10 mouse cellular contexts compared by ENCODE assay signal in the genomic region with DNA sequence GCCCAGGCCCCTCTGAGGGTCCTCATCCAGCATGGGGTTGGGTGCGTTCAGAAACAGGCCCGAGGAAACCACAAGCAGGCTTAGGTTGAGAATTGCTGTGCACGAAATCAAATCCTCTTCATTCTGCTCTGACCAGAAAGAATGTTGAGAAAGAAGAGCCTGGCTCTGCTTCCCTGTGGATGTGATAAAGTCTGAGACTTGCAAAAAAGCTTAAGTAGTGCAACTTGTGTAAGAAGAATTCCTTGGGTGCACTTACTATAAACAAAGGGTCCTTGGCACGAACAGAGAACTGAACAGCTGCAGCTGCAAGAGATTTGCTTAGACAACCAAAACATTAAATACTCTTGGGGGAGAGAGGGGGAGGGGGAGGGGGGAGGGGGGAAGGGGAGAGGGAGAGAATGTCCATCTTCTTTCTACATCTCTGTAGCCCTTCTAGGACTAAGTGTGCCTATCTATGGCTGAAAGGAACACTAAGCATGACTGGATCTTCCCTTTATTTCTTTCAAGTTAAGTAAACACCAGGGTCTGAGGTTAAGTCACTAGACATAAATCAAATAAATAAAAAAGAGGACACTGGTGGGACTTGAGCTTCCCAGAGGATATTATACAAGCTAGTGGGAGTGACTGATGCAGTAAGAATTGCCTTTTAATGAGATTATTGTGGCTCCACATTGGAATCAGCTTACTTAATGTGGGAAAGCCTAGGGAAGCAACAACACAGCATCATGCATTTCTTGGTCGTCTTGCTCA. TPM values are rescaled to one million over a fixed set of nuclear protein-coding genes. Genes with fewer than 3 reads are reported as not detected.
DNase-seq lines count a peak whose midpoint lies in the region; ATAC-seq and TF ChIP-seq lines count a peak whose summit lies in the region.
"Had no signal": no experiment of that assay in that cellular context is flagged by ENCODE, and none has a peak within 500 bp of the region (broad histone marks: within the 10 kb centered on the region; RNA-seq: fewer than 3 reads in every experiment).

No protein-coding gene starts in this region.

- H3K9me3 ChIP-seq in intestine, embryonic 16.5 days (ENCODE audit: control insufficient read depth, low read length) = no peaks in the 10 kb centered on the region
- H3K9me3 ChIP-seq: liver, embryonic 13.5 days had no signal

- H3K27ac ChIP-seq in intestine, embryonic 16.5 days (ENCODE audit: low read length) = peak overlapping the region; percentile 87
- H3K27ac ChIP-seq: liver, embryonic 13.5 days had no signal

- intact Hi-C loops in heart, postnatal 14 days (cut with DNase I) = no loop called here

- 36% methylated on average over 5 of the region's 5 CpGs for WGBS in intestine, embryonic 16.5 days

- no peak overlapping the region for H3K4me2 ChIP-seq in intestine, embryonic 16.5 days (ENCODE audit: low read depth, low read length)
- H3K4me2 ChIP-seq: liver, embryonic 13.5 days had no signal

- peak; percentile 71 for ATAC-seq in intestine, embryonic 16.5 days
- ATAC-seq in cerebellum, adult (ENCODE audit: insufficient number of reproducible peaks, low FRiP score, low TSS enrichment) = no peak

- no peaks in the 10 kb centered on the region for H3K27me3 ChIP-seq in intestine, embryonic 16.5 days (replicated peaks; ENCODE audit: control insufficient read depth, insufficient read depth, low read length)
- H3K27me3 ChIP-seq: liver, embryonic 13.5 days had no signal

- H3K9ac ChIP-seq in intestine, embryonic 16.5 days (ENCODE audit: low read depth, low read length) = no peak overlapping the region
- H3K9ac ChIP-seq: liver, embryonic 13.5 days had no signal

- peaks cover 8% of the 10 kb centered on the region; the same call in 1 of the 2 replicates for H3K4me1 ChIP-seq in intestine, embryonic 16.5 days (ENCODE audit: control insufficient read depth, insufficient read depth, low read length)

- TF ChIP-seq CTCF in brain, embryonic 14.5 days (IDR thresholded peaks at IDR 0.05; ENCODE audit: borderline replicate concordance, extremely low read depth, insufficient read depth, insufficient read length) = no peak

- TF ChIP-seq POLR2A in brain, embryonic 14.5 days (IDR thresholded peaks at IDR 0.05; ENCODE audit: borderline replicate concordance, extremely low read depth, insufficient read depth, insufficient read length, poor library complexity, severe bottlenecking) = no peak

- H3K4me3 ChIP-seq in intestine, embryonic 16.5 days (ENCODE audit: low read length) = no peak overlapping the region
- H3K4me3 ChIP-seq: liver, embryonic 13.5 days had no signal

- DNase-seq in heart, adult 18-20 months = peak; percentile 49 to 64
- no peak for DNase-seq in heart, postnatal 14 days
- DNase-seq in brain, embryonic 14.5 days (ENCODE audit: low read depth) = peak; percentile 65
- peak; percentile 54 for DNase-seq in mesoderm, embryonic 11.5 days (ENCODE audit: low read depth, low spot score)
- DNase-seq in ovary, adult 18-20 months (ENCODE audit: low spot score) = no peak
- DNase-seq in thymus, postnatal 14 days = no peak
- DNase-seq: adrenal gland, postnatal 10 days; liver, embryonic 13.5 days had no signal

- H3K36me3 ChIP-seq in intestine, embryonic 16.5 days (ENCODE audit: control insufficient read depth, insufficient read depth, low read length) = no peaks in the 10 kb centered on the region
- H3K36me3 ChIP-seq: liver, embryonic 13.5 days had no signal

RNA-seq across cellular contexts. Expression of a gene that starts 12.8 kb away (rescaled TPM):
- 10 to 100 TPM; 17.1 to 18.9 TPM for total RNA-seq in heart, adult 18-20 months (2021)
- total RNA-seq in heart, postnatal 14 days (2021) = 10 to 100 TPM; 89.0 to 89.7 TPM
- polyA plus RNA-seq in brain, embryonic 14.5 days (2012; rRNA removed) = 13.8 and 33.2 TPM in 2 replicates
- polyA plus RNA-seq in intestine, embryonic 16.5 days (2015; fragmentation: Nextera tagmentation; extraction: Ambion mirVana) = 63.8 and 68.6 TPM in 2 replicates

Comparison
In these comparisons a context has a peak if more than half of its experiments do, and no peak if none do; other contexts are left out.
1. DNase-seq: peak in heart, adult 18-20 months (2 of 2), brain, embryonic 14.5 days (single experiment) and mesoderm, embryonic 11.5 days (single experiment); none in heart, postnatal 14 days (0 of 2), ovary, adult 18-20 months (single experiment) and thymus, postnatal 14 days (single experiment).
2. RNA of a gene that starts 12.8 kb away (total RNA-seq): 89.0 to 89.7 TPM in heart, postnatal 14 days; 17.1 to 18.9 TPM in heart, adult 18-20 months; every median in the first group is over 4 times any median in the second.